Mouse (Mus musculus): ENCODE data around the gene Ppia. TPM values are rescaled to one million over a fixed set of nuclear protein-coding genes. Genes with fewer than 3 reads are reported as not detected.

The Ppia gene
- 4,730 and 5,487 TPM in 2 replicates for polyA plus RNA-seq (2015; fragmentation: Nextera tagmentation; extraction: Ambion mirVana)

GRCm38 (mm10) chr11:6414751-6415550, at the start of gene Ppia:
Ppia (plus strand) TSS chr11:6415443.

GRCm38 (mm10) chr11:6388726-6389413, 26.4 kb upstream of the Ppia start, which contains the start of gene Zmiz2:
Zmiz2 (plus strand) TSS chr11:6389074.

GRCm38 (mm10) chr11:6444077-6444853, 29.0 kb downstream of the Ppia start, which contains the start of gene H2afv:
H2afv (minus strand) TSS chr11:6444443.

Small RNA genes within 50 kb of the gene (microRNA-seq; reads per million reads assigned to microRNA genes)
- not detected for gene Mir7651

Other genes starting within 250 kb of the Ppia start
- gene A730071L15Rik, start 215.4 kb upstream of the Ppia start, polyA plus RNA-seq (2015; fragmentation: Nextera tagmentation; extraction: Ambion mirVana): 0.11 and 0.40 TPM in 2 replicates
- 29.0 and 29.7 TPM in 2 replicates for gene Nudcd3, start 215.0 kb upstream of the Ppia start, polyA plus RNA-seq (2015; fragmentation: Nextera tagmentation; extraction: Ambion mirVana)
- gene Npc1l1, start 185.3 kb upstream of the Ppia start, polyA plus RNA-seq (2015; fragmentation: Nextera tagmentation; extraction: Ambion mirVana): not detected in 2 replicates
- 49.8 and 50.4 TPM in 2 replicates for gene Ddx56, start 147.7 kb upstream of the Ppia start, polyA plus RNA-seq (2015; fragmentation: Nextera tagmentation; extraction: Ambion mirVana)
- gene Tmed4, start 140.6 kb upstream of the Ppia start, polyA plus RNA-seq (2015; fragmentation: Nextera tagmentation; extraction: Ambion mirVana): 60.3 and 62.7 TPM in 2 replicates
- 79.5 and 88.6 TPM in 2 replicates for gene Ogdh, start 123.8 kb upstream of the Ppia start, polyA plus RNA-seq (2015; fragmentation: Nextera tagmentation; extraction: Ambion mirVana)
- 5.5 and 6.1 TPM in 2 replicates for gene Zmiz2, start 26.4 kb upstream of the Ppia start, polyA plus RNA-seq (2015; fragmentation: Nextera tagmentation; extraction: Ambion mirVana)
- 150 and 156 TPM in 2 replicates for gene H2afv, start 29.0 kb downstream of the Ppia start, polyA plus RNA-seq (2015; fragmentation: Nextera tagmentation; extraction: Ambion mirVana)
- gene Purb, start 60.5 kb downstream of the Ppia start, polyA plus RNA-seq (2015; fragmentation: Nextera tagmentation; extraction: Ambion mirVana): 21.8 and 26.4 TPM in 2 replicates
- 4.6 and 7.8 TPM in 2 replicates for gene Myo1g, start 105.5 kb downstream of the Ppia start, polyA plus RNA-seq (2015; fragmentation: Nextera tagmentation; extraction: Ambion mirVana)
- 78.9 and 79.6 TPM in 2 replicates for gene Ccm2, start 131.4 kb downstream of the Ppia start, polyA plus RNA-seq (2015; fragmentation: Nextera tagmentation; extraction: Ambion mirVana)
- gene Nacad, start 190.6 kb downstream of the Ppia start, polyA plus RNA-seq (2015; fragmentation: Nextera tagmentation; extraction: Ambion mirVana): 37.1 and 43.1 TPM in 2 replicates
- 20.3 and 22.5 TPM in 2 replicates for gene Tbrg4, start 210.6 kb downstream of the Ppia start, polyA plus RNA-seq (2015; fragmentation: Nextera tagmentation; extraction: Ambion mirVana)
- not detected in 2 replicates for gene Wap, start 223.2 kb downstream of the Ppia start, polyA plus RNA-seq (2015; fragmentation: Nextera tagmentation; extraction: Ambion mirVana)
- 1.9 and 2.0 TPM in 2 replicates for gene Ramp3, start 243.1 kb downstream of the Ppia start, polyA plus RNA-seq (2015; fragmentation: Nextera tagmentation; extraction: Ambion mirVana)

All from urinary bladder, postnatal 0 days (tissue).